Mouse (Mus musculus) cortical plate, adult 2 months (tissue): Measurements from ENCODE around the gene Lrrc56.

ENCODE experiments used
- CTCF ChIP-seq: fragments of 200-500 bp; IDR thresholded peaks from 2 replicates; pipeline ENCODE4 v1.5.1; 2011; ENCODE audit warnings: mild to moderate bottlenecking, control low read depth, low read length; ENCODE audit not compliant: insufficient read depth; ENCODE audit errors: extremely low read depth
- POLR2A ChIP-seq: fragments of 200-500 bp; IDR thresholded peaks from 2 replicates; pipeline ENCODE4 v1.6.1; 2011; ENCODE audit warnings: mild to moderate bottlenecking, low read length, control low read depth; ENCODE audit not compliant: insufficient read depth; ENCODE audit errors: extremely low read depth

DNA sequence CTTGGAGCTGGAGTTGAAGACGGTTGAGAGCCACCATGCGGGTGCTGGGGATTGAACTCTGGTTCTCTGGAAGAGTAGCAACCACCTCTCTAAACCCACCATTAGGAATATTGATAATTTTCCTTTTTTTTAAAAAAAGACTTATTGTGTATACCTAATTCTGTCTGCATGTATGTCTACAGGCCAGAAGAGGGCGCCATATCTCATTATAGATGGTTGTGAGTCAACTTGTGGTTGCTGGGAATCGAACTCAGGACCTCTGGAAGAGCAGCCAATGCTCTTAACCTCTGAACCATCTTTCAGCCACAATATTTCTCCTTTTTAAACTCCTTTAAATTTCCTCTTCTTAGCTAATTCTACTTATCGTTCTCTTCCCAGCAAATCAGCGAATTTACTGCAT lies 32.6 kb downstream of the Lrrc56 start:
- TF ChIP-seq CTCF (no peak), POLR2A (no peak)
